Mouse (Mus musculus) cerebellum, adult 2 months (tissue): ENCODE measurements around the gene Gm4491. TPM values are rescaled to one million over a fixed set of nuclear protein-coding genes. Genes with fewer than 3 reads are reported as not detected.

Source experiments
- DNase-seq, 2 experiments: peaks; one replicate each; pipeline ENCODE4 v3.0.0; 2021
- H3K27ac ChIP-seq: fragments of 200-500 bp; 2 replicates; pipeline ENCODE4 v1.5.1; 2012; ENCODE audit warnings: low read length, control low read depth, inconsistent platforms; ENCODE audit not compliant: insufficient read depth
- H3K27me3 ChIP-seq: fragments of 200-500 bp; 2 replicates; pipeline ENCODE4 v1.6.1; 2012; ENCODE audit warnings: inconsistent platforms, mild to moderate bottlenecking, low read length, moderate library complexity; ENCODE audit not compliant: control insufficient read depth, insufficient read depth
- H3K4me1 ChIP-seq: fragments of 200-500 bp; 2 replicates; pipeline ENCODE4 v1.6.1; 2011; ENCODE audit warnings: low read length; ENCODE audit not compliant: control insufficient read depth, insufficient read depth
- H3K4me3 ChIP-seq: fragments of 200-500 bp; replicated peaks from 2 replicates; pipeline ENCODE3; 2011; ENCODE audit warnings: mild to moderate bottlenecking, low read depth, low read length, control low read depth; ENCODE audit not compliant: insufficient read depth
- CTCF ChIP-seq: fragments of 200-500 bp; IDR thresholded peaks from 2 replicates; pipeline ENCODE4 v1.5.1; 2011; ENCODE audit warnings: low read depth, mild to moderate bottlenecking, control low read depth, low read length, moderate library complexity, borderline replicate concordance; ENCODE audit not compliant: insufficient read depth
- POLR2A ChIP-seq: fragments of 200-500 bp; IDR thresholded peaks from 2 replicates; pipeline ENCODE4 v1.6.1; 2011; ENCODE audit warnings: low read length, control low read depth, borderline replicate concordance; ENCODE audit not compliant: insufficient read depth
- polyA plus RNA-seq: library from polyadenylated mRNA; depleted of rRNA; stranded (reverse); fragments of >200 nt; gene quantifications from 2 replicates; pipeline ENCODE4 v1.2.3, GENCODE M21; 2012; rRNA removed

Gm4491 gene
- polyA plus RNA-seq, 1 experiment = 0.51 TPM

DNA sequence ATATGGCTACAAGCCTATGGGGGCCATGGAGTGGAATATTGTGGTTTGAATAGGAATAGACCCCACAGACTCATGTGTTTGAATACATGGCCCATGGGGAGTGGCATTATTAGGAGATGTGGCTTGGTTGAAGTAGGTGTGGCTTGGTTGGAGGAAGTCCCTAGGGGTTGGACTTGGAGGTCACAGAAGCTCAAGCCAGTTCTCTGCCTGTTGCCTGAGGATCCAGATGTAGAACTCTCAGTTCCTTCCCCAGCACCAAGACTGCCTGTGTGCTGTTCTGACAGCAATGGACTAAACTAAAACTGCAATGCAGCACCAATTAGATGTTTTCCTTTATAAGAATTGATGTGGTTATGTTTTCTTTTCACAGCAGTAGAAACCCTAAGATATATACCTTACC lies 49.6 kb downstream of the Gm4491 start:
- H3K4me3 ChIP-seq = no peak overlapping the region
- no peak for DNase-seq
- H3K4me1 ChIP-seq = no peaks in the 10 kb centered on the region
- no peaks in the 10 kb centered on the region for H3K27me3 ChIP-seq
- no peak for TF ChIP-seq CTCF
- TF ChIP-seq POLR2A = no peak
- no peak overlapping the region for H3K27ac ChIP-seq

Other genes starting within 250 kb of the Gm4491 start
- 41.5 and 44.3 TPM in 2 replicates for gene Zmym2, start 229.2 kb downstream of the Gm4491 start, polyA plus RNA-seq
- 0.08 TPM in 1 of 2 replicates, not detected in the other for gene Gja3, start 57.8 kb downstream of the Gm4491 start, polyA plus RNA-seq
- gene Gjb2, start 11.2 kb downstream of the Gm4491 start, polyA plus RNA-seq = 5.6 and 7.5 TPM in 2 replicates
- gene Gjb6, start 17.7 kb upstream of the Gm4491 start, polyA plus RNA-seq = 91.0 and 102 TPM in 2 replicates